Mouse (Mus musculus): Measurements from ENCODE around the gene 1700015G11Rik.

1700015G11Rik gene

GRCm38 (mm10) chr7:51964681-51965080 is 50.8 kb downstream of the 1700015G11Rik start:
- DNase-seq = no peak

DNA sequence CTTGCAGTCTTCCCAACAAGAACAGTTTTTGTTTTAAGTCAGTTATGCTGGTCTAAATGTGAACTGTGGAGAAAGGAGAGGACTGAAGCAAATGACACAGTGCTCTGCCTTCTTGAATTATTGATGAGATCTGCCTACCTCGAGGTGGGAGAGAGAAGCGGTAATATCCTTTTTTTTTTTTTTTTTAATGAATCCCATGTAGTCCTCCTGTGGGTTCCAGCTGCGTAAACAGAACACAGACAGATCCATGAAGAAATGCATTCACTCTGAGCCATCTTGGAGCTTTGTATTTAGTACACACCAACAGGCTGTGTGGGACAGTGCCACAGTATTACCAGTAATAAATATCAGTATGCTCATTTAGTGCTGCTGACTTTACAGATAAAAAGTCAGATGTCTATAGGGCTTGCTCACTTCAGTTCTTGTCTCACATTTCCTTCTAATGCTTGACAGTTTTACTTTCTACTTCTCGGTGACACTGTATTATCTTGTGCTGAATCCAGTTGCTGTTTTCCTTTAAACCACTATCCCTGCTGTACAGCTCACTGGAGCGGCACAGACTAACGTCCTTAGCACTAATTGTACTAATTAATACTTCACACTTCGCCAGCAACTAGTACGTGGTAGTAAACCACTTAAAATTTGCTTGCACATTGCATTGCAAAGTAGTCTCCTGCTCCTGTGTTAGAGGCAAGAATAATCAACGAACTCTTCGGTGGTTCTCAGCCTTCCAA is 53.1 kb downstream of the 1700015G11Rik start:
- no peak for DNase-seq

Measured in cerebellum, adult 8-10 months (tissue).